Mouse (Mus musculus) gastrocnemius, adult 18-20 months (tissue): ENCODE measurements around the gene Cbx2. TPM values are rescaled to one million over a fixed set of nuclear protein-coding genes. Genes with fewer than 3 reads are reported as not detected.

Experiments used
- DNase-seq: peaks from one replicate; pipeline ENCODE4 v3.0.0; 2021; ENCODE audit warnings: low spot score
- total RNA-seq, 2 experiments: library from RNA; stranded (reverse); gene quantifications; 2 replicates each; pipeline ENCODE4 v1.2.3; 2021

Gene Cbx2
- total RNA-seq, 2 experiments from 2014 or later, result 0.85 to 1.0 TPM

DNA sequence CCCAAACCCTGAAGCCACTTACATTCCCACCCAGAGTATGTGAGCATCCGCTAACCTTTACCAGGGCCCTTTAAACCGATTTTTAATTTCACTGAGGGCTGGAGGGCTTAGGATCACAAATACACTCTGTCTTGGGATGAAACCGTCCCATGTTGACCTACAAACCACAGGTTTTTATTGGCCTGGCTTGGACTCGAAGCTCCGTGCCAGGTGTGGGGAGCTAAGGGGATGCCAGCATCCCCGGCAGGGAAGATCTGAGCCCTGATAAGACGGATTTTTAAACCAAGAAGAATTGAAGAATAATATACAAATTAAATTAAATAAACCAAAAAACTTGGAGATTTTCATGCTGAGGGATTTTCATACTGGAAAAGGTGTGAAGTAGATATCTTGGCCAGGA lies 8.3 kb upstream of the Cbx2 start:
- no peak for DNase-seq

DNA sequence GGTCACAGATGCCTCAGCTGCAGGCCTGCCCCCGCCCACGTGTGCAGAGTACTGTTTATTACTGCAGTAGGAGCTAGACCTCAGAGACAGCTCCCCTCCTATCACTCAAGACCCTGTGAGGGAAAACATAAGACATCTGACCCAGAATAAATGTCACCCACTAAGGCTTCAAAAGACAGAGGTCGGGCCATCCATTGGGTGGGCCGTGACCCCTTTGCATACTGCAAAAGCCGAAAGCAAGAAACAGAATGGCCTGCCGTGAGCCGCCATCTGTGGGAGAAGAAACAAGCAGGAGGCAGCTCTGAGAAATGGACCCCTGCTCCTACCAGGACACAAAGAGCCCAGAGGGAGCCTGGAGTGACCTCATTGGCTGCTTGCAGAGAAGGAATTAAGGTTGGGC lies 5.3 kb upstream of the Cbx2 start:
- no peak for DNase-seq

DNA sequence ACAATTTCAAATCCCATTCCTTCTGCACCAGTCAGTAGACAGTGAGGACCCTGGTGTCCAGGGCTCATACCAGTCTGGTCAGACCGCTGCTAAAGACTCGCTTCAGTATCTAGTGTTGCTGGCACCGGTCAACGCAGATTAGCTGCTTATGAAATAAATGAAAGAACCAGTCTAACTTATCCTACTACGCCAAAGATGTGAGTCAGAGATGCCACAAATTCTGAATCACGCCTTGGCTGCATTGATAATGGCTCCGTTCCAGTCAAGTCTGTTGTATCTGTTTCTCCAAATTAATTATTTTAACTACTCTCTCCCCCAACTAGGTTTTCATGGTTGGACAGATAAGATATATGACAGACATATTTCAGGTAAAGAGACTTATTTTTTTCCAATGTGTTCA lies 1.6 kb upstream of the Cbx2 start:
- no peak for DNase-seq

- no peak for DNase-seq
Measured at GRCm38 (mm10) chr11:119022068-119022894, 481 bp upstream of the Cbx2 start.

DNA sequence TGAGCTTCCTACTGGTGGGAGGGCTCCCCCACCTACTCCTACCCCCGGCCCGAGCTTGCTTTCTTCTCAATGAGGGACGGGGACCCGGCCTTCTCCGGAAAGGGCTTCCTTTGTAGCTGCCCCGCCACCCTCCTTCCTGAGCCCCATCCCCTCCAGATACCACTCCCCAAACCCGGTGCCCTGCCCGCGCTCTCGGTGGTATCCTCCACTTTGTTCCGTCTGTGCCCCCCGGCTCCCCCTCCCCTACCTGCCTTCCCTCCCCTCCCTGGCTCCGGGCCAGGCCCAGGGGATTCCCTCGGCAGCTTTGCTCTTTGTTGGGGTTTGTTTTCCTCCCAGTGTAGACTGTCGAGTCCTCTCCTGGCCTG lies 836 bp downstream of the Cbx2 start:
- no peak for DNase-seq

DNA sequence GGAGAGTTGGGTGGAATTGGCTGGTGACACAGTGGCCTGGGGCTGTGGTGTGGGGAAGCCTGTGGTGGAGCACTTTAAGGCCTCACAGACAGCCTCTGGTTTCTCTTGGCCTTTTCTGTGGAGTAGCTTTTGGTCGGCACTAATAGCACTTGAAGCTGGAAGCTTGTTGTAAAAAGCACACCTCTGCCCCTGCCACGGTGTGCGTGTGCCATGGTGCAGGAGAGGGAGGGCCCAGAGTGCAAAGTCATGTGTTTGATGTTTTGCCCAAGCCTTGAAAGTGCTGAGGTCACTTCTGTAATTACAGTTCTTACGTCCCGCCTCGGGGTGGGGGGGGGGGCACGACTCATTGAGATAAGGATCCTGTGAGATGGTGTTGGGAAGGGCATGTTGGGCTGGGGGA lies 1.5 kb downstream of the Cbx2 start:
- no peak for DNase-seq

- no peak for DNase-seq
Measured at GRCm38 (mm10) chr11:119026203-119026602, 3.4 kb downstream of the Cbx2 start.

DNA sequence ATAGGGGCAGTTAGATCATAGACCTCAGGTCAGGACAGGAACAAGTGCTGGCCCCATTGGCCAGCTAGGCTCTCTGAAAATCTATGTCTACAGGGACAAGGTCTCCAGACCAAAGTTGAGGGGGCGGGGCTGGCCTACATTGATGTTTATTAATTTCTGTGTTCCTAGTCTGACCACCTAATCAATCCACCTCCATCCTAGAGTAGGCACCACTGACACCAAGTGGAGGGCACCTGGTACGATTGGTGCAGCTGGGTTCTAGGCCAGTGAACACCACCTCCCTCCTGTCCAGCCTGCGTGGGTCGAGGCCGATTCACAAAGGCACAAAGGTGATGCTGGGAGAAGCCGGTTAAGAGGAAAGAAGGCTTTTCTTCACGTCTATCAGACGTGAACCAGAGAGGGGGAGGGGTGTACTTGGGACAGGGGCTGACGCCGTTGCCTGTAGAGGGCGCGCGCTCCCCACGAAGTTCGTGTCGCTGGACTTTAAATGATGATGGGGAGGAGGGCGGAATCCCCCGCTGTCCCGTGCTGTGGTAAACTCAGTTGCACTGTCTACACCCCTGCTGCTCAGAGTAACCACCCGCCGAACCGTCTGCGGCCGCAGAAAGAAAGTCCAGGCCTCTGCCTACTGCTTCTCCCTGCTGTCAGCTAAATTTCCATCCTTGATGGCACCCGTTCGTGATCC lies 11.3 kb downstream of the Cbx2 start:
- peak; percentile 87 for DNase-seq

- DNase-seq, result no peak
Measured at GRCm38 (mm10) chr11:119034635-119035034, 11.9 kb downstream of the Cbx2 start.

DNA sequence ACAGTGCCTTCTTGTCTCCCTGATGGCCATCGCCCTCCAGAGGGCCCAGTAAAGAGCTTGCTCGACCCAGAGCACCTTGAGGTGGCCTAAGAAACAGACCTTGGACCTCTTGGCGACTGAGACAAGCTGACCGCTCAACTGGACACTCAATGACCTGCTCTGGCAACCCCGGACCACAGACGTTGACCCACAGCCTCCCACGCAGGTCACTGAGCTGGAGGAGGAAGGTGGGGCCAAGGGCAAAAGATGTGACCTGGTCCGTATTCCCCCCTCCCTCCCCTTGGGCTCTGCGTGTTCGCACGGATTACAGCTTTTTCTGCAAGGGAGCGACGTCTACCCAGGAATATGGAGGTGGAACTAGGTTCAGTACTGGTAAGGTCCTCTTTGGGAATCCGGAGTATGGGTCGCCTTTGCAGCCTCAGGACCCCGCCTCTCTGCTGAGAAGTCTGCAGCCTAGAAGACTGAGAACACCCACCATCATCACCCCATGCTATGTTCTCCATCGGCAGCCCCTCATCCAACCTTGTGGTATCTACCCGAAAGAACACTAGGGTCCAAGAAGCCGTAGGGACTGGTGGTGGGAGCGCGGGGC lies 12.4 kb downstream of the Cbx2 start:
- no peak for DNase-seq

DNA sequence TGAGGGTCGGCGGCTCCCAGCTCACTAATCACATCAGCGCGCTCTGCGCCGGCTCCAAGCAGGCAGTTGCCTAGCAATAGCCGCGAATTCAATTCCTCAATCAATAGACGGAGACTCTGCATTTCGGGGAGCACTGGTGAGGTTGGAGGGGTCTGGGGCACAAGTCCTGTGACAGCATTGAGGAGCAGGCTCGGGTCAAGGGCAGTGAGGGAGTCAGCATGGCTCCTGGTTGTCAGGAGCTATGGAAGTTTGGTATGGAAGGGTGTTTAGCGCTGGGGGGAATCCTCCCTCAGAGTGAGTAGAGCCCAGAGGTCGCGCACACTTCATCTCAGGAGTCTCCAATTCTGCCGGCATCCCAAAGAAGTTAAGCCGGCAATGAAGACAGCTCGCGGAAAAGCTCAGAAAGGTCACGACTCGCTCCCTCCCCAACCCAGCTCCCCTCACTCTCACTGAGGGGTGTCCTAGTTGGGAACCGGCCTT lies 13.0 kb downstream of the Cbx2 start:
- no peak for DNase-seq

DNA sequence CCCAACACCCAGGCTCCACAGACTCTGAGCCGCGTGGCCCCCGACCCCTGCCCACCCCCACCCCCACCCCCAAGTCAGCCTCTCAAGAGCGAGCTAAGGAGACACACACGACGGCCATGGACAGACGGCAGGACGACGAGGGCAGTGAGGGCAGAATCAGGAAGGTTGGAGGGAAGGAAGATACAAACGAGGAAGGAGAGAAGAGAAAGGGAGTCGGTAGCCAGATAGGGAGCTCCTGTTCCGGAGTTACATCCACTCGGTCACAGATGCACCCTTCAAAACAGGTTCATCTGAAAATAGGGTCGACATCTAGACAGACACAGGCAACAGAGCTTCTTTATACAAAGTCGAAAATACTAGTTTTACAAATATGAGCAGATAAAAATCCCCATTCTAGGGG lies 13.7 kb downstream of the Cbx2 start:
- no peak for DNase-seq

DNA sequence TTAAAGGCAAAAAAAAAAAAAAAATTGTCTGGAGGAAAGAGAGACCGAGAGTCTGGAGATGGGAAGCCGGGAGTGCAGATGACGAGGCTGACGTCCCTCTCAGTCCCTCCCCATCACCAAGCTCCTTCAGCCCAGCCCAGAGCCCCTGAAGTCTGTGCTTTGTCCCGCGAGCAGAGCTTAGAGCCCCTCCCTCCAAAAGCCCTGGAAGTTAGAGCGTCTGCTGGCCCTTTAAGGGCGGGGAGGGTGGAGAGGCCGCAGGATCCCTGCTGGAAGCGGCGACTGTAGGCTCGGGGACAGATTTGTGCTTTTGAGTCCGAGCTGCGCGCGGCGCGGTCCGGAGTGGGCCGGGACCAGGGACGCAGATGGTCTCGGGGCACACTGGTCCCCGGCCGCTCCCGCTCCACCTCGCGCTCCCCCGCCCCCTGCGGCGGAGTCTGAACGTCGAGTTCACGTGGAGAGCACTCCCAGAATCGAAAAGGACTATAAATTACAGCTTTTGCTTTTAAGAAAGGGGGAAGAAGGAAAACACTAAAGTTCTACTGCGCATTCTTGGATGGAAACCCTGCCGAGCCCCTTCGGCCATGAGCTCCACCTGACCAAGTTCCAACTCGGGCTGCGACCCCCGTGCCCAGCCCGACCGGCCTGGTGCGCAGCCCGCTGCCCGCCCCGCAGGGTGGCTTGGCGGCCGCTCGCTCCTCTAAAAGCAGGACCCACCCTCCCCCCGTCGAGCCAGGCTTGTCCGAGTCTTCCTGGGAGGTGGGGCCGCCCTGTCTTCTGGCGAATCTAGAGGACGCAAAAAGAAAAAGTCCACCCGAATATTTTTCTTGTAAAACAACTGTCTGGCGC lies 14.4 kb downstream of the Cbx2 start:
- no peak for DNase-seq

DNA sequence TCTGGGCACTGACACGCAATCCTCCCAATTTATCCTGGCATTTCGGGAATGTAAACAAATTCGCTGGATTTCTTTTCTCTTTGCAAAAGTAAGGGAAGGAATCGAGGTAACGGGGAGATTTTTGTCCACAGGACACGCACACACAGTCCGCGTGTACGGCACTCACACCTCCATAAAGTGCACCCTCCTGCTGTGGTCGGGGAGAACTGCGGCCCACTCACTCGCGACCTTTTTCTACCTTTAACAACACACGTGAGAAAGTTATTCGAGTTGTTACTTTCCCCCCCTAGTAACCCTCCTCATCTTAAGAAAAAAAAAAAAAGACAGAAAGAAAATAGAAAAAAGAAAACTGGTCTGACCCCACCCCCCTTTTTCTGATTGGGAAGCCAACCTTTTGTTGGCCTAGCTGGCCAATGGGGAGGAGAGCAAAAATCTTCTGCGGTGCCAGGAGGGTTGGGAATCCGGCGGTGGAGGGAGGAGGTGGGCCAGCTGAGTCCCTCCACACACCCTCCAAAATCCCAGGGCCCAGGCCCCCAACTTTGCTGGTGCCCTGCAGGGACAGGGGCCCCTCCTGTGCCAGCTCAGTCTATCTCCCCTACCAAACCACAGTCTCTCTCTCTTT lies 15.1 kb downstream of the Cbx2 start:
- DNase-seq, result no peak

DNA sequence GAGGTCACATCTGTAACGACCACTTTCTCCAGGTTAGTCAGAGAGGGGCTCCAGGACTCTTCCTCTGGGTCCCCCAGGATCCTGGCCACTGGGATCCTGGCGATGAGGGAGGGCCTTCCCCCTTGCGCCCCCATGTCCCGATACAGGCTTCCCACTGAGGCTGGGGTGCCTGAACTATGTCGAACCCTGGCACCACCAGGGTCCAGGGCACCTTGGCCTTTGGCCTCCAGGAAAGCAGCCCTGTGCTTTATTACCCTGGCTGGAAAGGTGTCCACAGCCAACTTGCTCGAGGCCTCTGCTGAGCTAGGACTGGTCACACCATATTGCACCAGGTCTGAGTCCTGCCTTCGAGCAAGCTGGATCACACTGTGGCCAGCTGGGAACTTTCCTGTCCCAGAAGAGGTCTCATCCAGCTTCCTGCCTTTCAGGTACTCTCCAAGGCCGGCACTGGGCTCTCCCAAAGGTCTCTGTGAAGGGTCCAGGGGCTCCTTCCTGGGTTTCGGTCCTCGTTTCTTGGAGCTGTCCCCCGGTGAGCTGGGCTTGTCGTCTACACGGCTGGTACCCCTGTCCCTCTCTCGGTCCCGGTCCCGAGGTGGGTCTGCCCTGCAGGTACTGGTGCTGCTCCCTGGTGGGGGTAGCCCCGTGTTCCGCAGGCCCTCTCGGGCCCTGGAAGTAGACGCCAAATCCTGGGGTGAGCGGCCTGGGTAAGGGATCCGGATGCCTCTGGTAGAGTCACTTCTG lies 16.2 kb downstream of the Cbx2 start:
- no peak for DNase-seq

DNA sequence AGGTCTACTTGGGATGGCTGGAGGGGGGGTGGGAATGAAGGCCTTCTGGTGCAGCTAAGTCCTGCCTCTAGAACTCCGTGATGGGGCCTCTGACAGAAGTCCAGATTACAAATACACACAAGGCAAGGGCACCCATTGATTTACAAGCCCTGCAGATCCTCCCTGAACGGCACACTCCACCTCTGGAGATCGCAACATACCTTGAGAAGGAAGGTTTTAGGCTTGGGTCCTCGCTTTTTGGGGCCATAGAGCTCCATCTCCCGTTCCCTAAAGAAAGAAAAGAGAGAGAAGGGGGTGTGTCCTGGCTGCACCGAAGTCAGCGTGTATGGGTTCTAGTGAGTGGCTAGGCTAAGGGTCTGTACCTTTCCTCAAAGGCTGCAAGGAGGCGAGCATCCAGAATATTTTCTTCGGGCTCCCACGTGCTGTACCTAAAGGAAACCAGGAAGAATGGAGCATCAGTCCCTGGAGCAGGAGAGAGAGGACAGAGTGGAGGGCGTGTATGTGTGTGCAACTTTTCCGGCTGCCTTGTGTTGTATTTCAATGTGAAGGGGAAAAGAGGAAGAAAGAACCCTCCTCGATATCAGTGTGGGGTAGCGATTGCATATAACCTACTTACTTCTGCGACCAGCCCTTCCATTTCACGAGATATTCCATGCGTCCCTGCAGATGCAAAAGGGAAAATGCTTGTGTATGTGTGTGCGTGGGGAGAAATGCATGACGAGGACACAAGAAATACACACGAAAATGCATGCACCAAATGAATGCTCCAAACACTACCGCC lies 17.2 kb downstream of the Cbx2 start:
- no peak for DNase-seq

DNA sequence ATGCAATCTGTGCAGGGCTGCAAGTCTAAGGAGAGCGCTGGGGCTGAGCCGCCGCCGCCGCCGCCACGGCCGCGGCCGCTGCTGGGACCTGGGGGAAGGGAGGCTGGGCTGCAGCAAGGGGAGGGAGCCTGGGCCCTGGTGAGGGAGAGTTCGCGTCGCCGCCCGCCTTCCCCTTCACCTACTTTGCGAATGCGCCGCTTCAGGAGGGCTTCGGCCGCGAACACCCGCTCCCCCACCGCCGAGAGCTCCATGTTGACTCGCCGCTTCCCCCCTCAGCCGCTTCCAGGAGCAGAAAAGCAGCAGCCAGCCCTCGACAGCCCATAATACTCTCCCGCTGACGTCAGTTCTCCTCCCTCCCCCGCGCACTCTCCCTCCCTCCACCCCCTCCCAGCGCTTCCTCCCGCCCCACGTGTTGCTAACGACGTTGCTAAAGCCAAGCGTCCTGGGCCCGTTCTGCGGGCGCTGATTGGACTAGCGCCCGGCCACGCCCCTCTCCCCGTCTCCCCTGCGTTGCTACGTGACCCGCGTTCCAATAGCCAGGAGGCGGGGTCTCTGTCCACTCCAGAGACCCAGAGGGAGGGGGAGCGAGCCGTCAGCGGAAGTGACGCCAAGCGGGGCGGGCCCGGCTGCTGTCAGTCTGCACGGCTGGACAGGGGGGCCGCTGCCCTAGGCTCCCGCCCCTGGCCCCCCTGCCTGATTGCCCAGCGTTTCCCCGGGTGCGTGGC lies 18.0 kb downstream of the Cbx2 start, which contains the start of gene Cbx8:
Gene Cbx8 (minus strand): TSS at position 370 of the 725 bp plus-strand sequence.
- DNase-seq, result peak; percentile 99

DNA sequence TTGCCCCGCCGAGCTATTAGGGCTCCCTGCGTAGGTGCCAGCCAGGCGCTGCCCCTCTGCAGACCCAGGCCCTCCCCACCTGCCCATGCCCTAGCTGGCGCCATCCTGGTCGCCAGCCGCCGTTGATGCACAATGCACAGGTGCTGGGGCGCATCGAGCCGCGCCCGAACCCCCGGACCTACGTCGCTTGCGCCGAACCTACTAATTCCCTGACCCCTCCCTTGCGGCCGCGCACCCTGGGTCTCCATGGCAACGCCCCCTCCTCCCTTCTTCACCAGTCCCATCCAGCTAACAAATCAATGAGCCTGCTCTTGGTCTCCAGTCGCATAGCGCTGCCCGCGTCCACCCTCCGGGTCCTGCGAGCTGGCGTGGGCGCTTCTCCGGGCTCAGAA lies 18.6 kb downstream of the Cbx2 start:
- DNase-seq, result no peak
